Mouse (Mus musculus) heart, embryonic 13.5 days (tissue): ENCODE measurements at regions not wholly inside any gene's neighbourhood (a gene's known extent, or its start where the extent isn't known, plus 50 kb on each side); places are given as distances from the start of the nearest gene placed in this dataset.
A peak's percentile ranks its signal among the peaks of the same experiment; 100 is the strongest.

Source experiments
- ATAC-seq: fragments of 200-750 bp; cut with Nextera tagmentation; 2 replicates; pipeline ENCODE4 v1.8.0; 2017; ENCODE audit warnings: moderate TSS enrichment; ENCODE audit not compliant: insufficient number of reproducible peaks, low FRiP score, low TSS enrichment; ENCODE audit errors: extremely low read depth
- H3K27ac ChIP-seq: fragments of 300-500 bp; sonication (generic); replicated peaks from 2 replicates; pipeline ENCODE4 v1.5.1; 2015; ENCODE audit warnings: moderate library complexity, mild to moderate bottlenecking, inconsistent platforms
- H3K27me3 ChIP-seq: fragments of 300-500 bp; sonication (generic); replicated peaks from 2 replicates; pipeline ENCODE4 v1.6.1; 2015; ENCODE audit warnings: mild to moderate bottlenecking, inconsistent platforms
- H3K36me3 ChIP-seq: fragments of 300-500 bp; sonication (generic); 2 replicates; pipeline ENCODE4 v1.6.1; 2015; ENCODE audit warnings: mild to moderate bottlenecking, inconsistent platforms
- H3K4me1 ChIP-seq: fragments of 300-500 bp; sonication (generic); 2 replicates; pipeline ENCODE4 v1.6.1; 2015; ENCODE audit warnings: inconsistent platforms
- H3K4me2 ChIP-seq: fragments of 300-500 bp; sonication (generic); 2 replicates; pipeline ENCODE4 v1.6.1; 2015; ENCODE audit warnings: inconsistent platforms, mild to moderate bottlenecking, moderate library complexity
- H3K4me3 ChIP-seq: fragments of 300-500 bp; sonication (generic); 2 replicates; pipeline ENCODE4 v1.5.1; 2015; ENCODE audit warnings: moderate library complexity, mild to moderate bottlenecking, inconsistent platforms
- H3K9ac ChIP-seq: fragments of 300-500 bp; sonication (generic); 2 replicates; pipeline ENCODE4 v1.6.1; 2015; ENCODE audit warnings: inconsistent platforms, mild to moderate bottlenecking, moderate library complexity
- H3K9me3 ChIP-seq: fragments of 300-500 bp; sonication (generic); 2 replicates; pipeline ENCODE4 v1.6.1; 2016; ENCODE audit warnings: inconsistent platforms
- WGBS: fragments of 180-500 bp; shearing (Covaris S2); methylation state at CpG from one replicate; pipeline ENCODE4 v1.1.7; 2015; ENCODE audit warnings: mixed read lengths; 5-methylcytosine and 5-hydroxymethylcytosine counted together

DNA sequence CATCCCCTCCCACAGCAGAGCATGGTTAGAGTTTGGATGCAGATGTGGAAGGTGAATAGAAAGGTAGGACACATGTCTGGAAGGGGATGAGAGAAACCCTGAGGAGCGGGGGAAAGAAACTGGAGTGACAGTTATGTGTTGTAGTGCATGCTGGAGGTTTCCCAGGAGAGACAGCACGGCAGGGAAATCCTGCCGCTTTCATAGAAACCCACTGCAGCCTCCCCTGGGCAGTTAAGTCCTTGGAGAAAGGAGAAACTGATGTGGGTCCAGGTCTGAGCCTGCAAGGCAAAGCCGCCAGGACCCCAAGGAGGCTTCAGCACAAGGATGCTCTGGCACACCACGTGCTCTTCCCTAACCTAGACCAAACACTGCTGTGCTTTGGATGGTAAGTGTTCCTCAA lies 384.1 kb upstream of the Zmiz1 start:
- ATAC-seq = no peak
- WGBS = 88% methylated on average over 5 of the region's 5 CpGs
- H3K36me3 ChIP-seq = no peaks in the 10 kb centered on the region

DNA sequence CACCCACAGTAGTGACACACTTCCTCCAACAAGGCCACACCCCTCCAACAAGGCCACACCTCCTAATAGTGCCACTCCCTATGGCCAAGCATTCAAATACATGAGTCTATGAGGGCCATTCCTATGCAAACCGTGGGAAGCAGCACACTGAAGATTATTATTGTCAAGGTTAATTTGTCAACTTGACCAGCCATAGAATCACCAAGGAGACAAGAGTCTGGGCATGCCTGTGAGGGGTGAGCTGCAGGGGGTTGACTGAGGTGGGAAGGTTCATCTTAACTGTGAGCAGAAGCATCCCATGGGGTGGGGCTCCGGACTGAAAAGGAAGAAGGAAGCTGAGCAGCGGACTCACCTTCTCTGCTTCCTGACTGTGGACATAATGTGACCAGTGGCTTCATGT lies 378.6 kb upstream of the Zmiz1 start:
- Histone ChIP-seq H3K9ac (no peak overlapping the region), H3K27me3 (no peaks in the 10 kb centered on the region; the same call in 1 of the 2 replicates), H3K4me3 (no peak overlapping the region), H3K27ac (no peak overlapping the region), H3K9me3 (0 out of 2 replicates have a peak, but pooled peaks cover 4% of the 10 kb centered on the region), H3K4me2 (no peak overlapping the region), H3K36me3 (no peaks in the 10 kb centered on the region), H3K4me1 (no peaks in the 10 kb centered on the region)
- WGBS = 78% methylated on average over 3 of the region's 3 CpGs
- no peak for ATAC-seq

More for the DNA sequence above, 384.1 kb upstream of the Zmiz1 start:
- Histone ChIP-seq H3K4me3 (no peak overlapping the region), H3K4me2 (no peak overlapping the region), H3K27me3 (no peaks in the 10 kb centered on the region), H3K27ac (no peak overlapping the region), H3K9ac (no peak overlapping the region), H3K9me3 (no peaks in the 10 kb centered on the region), H3K4me1 (peaks cover 15% of the 10 kb centered on the region)

DNA sequence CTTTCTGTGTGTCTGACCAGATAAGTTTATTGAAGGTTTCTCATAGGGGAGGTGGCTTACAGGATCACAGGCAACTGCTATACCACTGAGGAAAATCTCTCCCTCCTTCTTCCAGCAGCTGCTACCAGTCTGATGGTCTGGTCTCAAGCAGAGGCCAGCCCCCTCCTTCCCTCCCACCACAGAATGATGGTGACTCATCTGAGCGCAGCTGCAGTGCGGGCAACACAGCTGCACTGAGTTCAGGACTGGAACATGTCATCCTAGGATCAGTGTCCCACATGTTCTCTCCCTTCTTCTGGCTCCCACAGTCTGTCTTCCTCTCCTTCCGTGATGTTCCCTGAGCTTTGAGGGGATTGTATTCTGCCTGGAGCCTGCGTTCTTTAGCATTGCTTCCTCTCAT lies 375.1 kb upstream of the Zmiz1 start:
- no peak overlapping the region for H3K4me2 ChIP-seq
- 69% methylated on average over 4 of the region's 4 CpGs for WGBS

DNA sequence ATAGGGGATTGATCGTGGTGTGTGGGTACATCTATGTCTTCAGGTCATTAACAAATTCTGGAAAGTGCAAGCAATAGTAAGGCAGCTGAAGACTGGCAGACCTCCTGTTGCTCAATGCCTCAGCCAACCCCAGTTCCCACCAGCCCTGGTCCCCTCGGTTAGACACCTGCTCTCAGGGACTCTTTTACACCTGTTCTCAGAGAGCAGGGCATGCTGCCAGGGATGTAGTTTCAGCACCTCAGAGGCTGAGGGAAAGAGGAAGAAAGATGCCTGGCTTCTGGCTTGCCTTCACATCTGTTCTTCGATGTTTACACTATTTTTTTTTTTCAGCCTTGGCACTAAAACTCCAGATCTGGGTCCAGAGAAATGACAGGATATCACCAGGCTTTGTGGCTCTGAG lies 362.2 kb upstream of the Zmiz1 start:
- Histone ChIP-seq H3K9me3 (peaks cover 13% of the 10 kb centered on the region), H3K4me2 (no peak overlapping the region), H3K9ac (no peak overlapping the region), H3K36me3 (no peaks in the 10 kb centered on the region), H3K4me1 (no peaks in the 10 kb centered on the region), H3K27me3 (no peaks in the 10 kb centered on the region), H3K4me3 (no peak overlapping the region), H3K27ac (no peak overlapping the region)
- WGBS = 83% methylated on average over 3 of the region's 3 CpGs
- no peak for ATAC-seq

More for the DNA sequence above, 375.1 kb upstream of the Zmiz1 start:
- H3K4me3 ChIP-seq = no peak overlapping the region
- H3K36me3 ChIP-seq = no peaks in the 10 kb centered on the region
- ATAC-seq = no peak
- H3K9me3 ChIP-seq = 0 out of 2 replicates have a peak, but pooled peaks cover 4% of the 10 kb centered on the region
- H3K27ac ChIP-seq = no peak overlapping the region
- H3K9ac ChIP-seq = no peak overlapping the region
- no peaks in the 10 kb centered on the region for H3K4me1 ChIP-seq
- no peaks in the 10 kb centered on the region; the same call in 1 of the 2 replicates for H3K27me3 ChIP-seq

DNA sequence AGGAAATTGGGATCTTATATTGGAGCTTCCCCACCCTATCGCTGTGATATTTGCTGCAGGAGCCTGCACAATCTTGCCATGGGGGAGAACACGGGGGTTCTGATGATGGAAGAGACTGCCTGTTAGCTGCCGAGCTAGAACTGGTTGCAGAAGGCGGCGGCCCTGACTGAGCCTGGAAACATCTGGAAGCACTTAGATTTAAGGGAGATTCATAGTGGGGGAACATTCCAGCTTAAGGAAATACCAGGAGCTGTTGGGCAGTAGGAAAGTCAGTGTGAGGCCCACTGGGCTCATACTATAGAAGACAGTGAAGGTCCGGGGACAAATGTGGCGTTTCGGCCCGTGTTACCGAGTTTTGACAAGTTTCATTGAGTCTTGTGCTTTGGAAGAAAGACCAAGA lies 353.6 kb upstream of the Zmiz1 start:
- Histone ChIP-seq H3K27ac (peak overlapping the region; percentile 49; the same call in 1 of the 2 replicates), H3K4me2 (no peak overlapping the region), H3K9me3 (no peaks in the 10 kb centered on the region), H3K4me3 (no peak overlapping the region), H3K27me3 (no peaks in the 10 kb centered on the region), H3K36me3 (no peaks in the 10 kb centered on the region), H3K4me1 (peaks cover 32% of the 10 kb centered on the region), H3K9ac (no peak overlapping the region; the same call in 1 of the 2 replicates)
- no peak for ATAC-seq
- 73% methylated on average over 10 of the region's 10 CpGs for WGBS

DNA sequence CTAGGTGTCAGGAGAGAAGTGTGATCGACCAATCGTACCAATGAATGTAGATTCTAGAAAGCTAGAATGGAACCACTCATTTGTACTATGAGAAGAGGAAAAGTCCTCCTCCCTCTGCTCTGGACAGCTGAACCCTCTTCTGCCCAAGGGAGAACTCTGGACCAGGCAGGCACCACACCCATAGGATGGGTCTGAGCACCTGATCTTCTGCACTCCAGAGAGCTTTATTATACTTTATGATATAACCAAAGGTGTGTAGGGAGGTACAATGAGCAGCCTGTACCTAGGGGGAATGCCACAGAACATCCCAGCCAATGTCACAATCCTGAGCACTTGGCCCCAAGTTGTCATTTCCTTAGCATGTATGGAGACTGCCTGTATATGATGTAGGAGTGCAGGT lies 352.5 kb upstream of the Zmiz1 start:
- ATAC-seq = no peak
- Histone ChIP-seq H3K9ac (no peak overlapping the region), H3K27me3 (no peaks in the 10 kb centered on the region), H3K27ac (no peak overlapping the region), H3K9me3 (no peaks in the 10 kb centered on the region), H3K4me1 (peaks cover 32% of the 10 kb centered on the region), H3K4me3 (no peak overlapping the region), H3K36me3 (no peaks in the 10 kb centered on the region), H3K4me2 (no peak overlapping the region)
- WGBS = 84% methylated on average over 2 of the region's 2 CpGs

DNA sequence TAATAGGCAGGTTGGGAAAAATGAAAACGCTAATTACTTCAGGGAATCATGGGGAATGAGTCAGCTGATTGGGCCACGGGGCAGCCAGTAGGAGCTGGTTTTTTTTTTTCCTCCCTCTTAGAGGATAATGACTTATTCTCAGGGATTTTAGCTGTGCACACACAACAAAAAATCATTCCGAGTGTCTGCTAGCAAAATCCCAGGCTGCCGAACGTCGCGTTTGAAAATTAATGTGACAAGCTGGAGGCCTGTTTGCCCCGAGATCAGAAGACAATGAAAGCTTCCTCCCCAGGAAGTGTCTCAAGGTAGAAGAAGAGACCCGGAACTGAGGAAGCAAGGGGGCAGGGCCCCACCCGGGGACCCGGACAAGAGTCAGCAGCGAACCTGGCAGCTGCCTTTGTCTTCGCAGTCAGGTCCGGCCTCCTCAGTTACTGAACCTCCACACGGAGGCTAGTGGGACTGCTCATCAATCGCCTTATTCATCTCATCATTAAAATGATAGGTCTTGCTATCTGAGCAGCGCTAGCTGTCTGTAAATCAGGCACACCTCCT lies 350.8 kb upstream of the Zmiz1 start:
- ATAC-seq = no peak
- Histone ChIP-seq H3K36me3 (no peaks in the 10 kb centered on the region), H3K4me3 (peak overlapping the region; percentile 5; the same call in 1 of the 2 replicates), H3K27ac (peak overlapping the region; percentile 51), H3K4me2 (peak overlapping the region; percentile 45), H3K9ac (peak overlapping the region; percentile 61), H3K27me3 (no peaks in the 10 kb centered on the region), H3K4me1 (peaks cover 37% of the 10 kb centered on the region), H3K9me3 (no peaks in the 10 kb centered on the region)
- WGBS = 34% methylated on average over 17 of the region's 17 CpGs

DNA sequence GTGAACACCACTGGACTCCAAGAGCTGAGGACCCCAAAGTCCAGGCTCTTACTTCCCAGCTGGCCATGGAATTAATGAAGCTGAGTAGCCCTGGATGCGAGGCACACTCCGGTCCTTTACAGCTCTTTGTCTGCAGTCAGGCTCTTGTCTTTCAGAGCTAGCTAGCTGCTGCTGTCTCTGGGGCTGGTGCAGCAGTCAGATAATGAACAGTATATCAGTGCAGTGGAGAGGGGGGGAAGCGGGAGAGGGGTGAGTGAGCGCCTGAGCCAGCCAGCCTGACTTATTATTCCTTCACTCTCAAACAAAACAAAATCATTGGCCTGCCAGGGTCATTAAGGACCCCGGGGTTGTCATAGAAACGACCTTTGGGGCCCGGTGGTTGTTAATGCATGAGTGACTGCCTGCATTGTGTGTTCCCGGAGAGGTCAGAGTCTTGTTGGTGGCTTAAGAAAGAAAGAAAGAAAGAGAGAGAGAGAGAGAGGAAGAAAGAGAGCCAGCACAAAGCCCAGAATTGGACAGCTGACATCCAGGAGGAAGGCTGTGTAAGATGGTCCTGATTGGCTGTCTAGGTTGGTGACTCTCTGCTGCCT lies 350.2 kb upstream of the Zmiz1 start:
- 6% methylated on average over 8 of the region's 8 CpGs for WGBS
- no peak for ATAC-seq
- peak overlapping the region; percentile 51 for H3K27ac ChIP-seq
- peak overlapping the region; percentile 45 for H3K4me2 ChIP-seq
- H3K4me3 ChIP-seq = peak overlapping the region; percentile 5; the same call in 1 of the 2 replicates
- H3K4me1 ChIP-seq = peaks cover 39% of the 10 kb centered on the region
- no peaks in the 10 kb centered on the region for H3K27me3 ChIP-seq
- peak overlapping the region; percentile 61 for H3K9ac ChIP-seq
- no peaks in the 10 kb centered on the region for H3K9me3 ChIP-seq
- no peaks in the 10 kb centered on the region for H3K36me3 ChIP-seq

DNA sequence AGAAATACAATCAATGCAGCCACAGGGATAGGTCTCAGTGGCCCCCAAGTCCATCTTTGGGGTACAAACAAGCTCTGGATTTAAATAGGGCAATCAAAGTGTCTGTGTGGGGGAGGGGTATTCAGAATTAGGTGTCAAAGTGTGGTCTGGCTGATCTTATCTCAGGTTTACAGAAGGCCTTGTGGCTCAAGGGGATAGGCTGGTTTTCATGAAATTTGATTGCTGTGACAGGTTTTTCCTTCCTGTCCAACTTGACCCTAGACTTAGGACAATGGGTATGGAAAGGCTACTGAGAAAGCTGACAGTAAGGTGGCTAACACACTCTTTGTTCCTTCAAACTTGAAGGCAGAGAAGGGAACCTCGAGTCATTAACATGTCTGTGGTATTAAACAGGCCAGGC lies 349.3 kb upstream of the Zmiz1 start:
- 37% methylated on average over 1 of the region's 1 CpGs for WGBS
- Histone ChIP-seq H3K4me1 (peaks cover 39% of the 10 kb centered on the region), H3K27me3 (no peaks in the 10 kb centered on the region), H3K36me3 (no peaks in the 10 kb centered on the region), H3K4me2 (no peak overlapping the region), H3K4me3 (no peak overlapping the region), H3K27ac (no peak overlapping the region), H3K9me3 (no peaks in the 10 kb centered on the region), H3K9ac (no peak overlapping the region)
- ATAC-seq = no peak

DNA sequence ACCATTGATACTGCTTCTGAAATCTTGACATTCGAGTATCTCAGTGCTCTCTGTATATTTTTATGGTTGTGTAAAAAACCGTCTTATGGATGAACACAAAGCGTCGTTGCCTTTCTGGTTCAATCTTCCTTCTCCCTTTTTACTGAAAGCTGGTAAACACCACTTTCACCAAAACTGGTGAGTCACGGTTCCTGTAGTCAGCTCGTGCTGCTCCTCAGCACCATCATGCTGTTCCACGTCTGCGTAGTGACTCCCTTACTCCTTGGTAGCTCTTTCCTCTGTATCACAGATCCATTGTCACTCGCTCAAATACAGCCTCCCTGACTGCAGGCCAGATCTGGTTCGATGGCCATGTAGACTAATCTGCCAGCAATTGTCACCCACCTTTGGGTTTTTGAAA lies 346.2 kb upstream of the Zmiz1 start:
- Histone ChIP-seq H3K9me3 (0 out of 2 replicates have a peak, but pooled peaks cover under 1% of the 10 kb centered on the region), H3K4me1 (peaks cover 33% of the 10 kb centered on the region), H3K4me3 (no peak overlapping the region), H3K27ac (no peak overlapping the region), H3K4me2 (no peak overlapping the region), H3K9ac (no peak overlapping the region), H3K27me3 (no peaks in the 10 kb centered on the region), H3K36me3 (no peaks in the 10 kb centered on the region)
- 70% methylated on average over 10 of the region's 10 CpGs for WGBS
- ATAC-seq = no peak

DNA sequence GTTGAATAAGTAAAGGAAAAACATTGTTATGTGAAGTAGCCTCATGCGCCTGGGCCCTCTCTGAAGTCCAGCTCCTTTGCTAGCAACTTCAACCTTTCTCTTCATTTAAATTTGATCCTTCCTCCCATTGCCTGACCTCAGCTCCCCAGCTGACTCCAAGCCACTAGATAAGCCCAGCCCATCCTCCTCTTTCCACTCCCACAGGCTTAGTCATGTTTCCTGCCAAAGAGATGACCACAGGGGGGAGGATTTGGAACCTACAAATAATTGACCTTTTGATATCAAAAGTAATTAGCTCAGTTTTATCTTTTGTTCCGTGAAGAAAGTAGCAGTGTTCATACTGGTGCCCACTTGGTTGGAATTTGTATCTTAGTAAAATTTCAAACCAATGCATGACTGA lies 345.7 kb upstream of the Zmiz1 start:
- ATAC-seq = no peak
- Histone ChIP-seq H3K27ac (no peak overlapping the region), H3K27me3 (no peaks in the 10 kb centered on the region), H3K4me3 (no peak overlapping the region), H3K9me3 (0 out of 2 replicates have a peak, but pooled peaks cover 2% of the 10 kb centered on the region), H3K4me1 (peaks cover 28% of the 10 kb centered on the region), H3K4me2 (no peak overlapping the region), H3K9ac (no peak overlapping the region), H3K36me3 (no peaks in the 10 kb centered on the region)
- WGBS = 59% methylated on average over 2 of the region's 2 CpGs

DNA sequence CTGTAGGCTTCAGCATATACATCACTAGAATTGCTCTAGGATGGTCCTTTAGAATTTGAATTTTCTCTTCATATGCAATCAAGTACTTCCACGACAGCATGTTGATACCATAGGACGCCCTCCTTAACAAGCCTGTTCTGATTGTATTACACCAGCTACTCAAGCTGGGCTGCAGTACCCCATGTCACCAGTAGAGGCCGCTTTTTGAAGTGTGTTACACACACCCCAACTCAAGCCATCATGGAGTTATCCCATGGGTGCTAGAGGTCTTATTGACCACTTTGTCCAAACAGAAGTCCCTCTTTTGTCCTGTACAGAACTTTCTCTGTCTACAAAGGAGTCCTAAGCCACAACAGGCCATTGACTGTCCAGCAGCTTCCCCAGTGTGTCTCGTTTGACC lies 342.6 kb upstream of the Zmiz1 start:
- no peak for ATAC-seq
- 46% methylated on average over 4 of the region's 4 CpGs for WGBS
- Histone ChIP-seq H3K27me3 (no peaks in the 10 kb centered on the region), H3K4me1 (peaks cover 13% of the 10 kb centered on the region), H3K4me2 (no peak overlapping the region), H3K9ac (no peak overlapping the region), H3K27ac (no peak overlapping the region), H3K36me3 (no peaks in the 10 kb centered on the region), H3K4me3 (no peak overlapping the region), H3K9me3 (0 out of 2 replicates have a peak, but pooled peaks cover 2% of the 10 kb centered on the region)
